Mouse (Mus musculus) CD8-positive naive resting alpha-beta T cell, adult 57 days (primary cell): ENCODE data around the gene Abhd12. TPM values are rescaled to one million over a fixed set of nuclear protein-coding genes. Genes with fewer than 3 reads are reported as not detected.

Source experiments
- total RNA-seq: library from RNA; stranded (reverse); gene quantifications from one replicate; pipeline ENCODE4 v1.2.4, GENCODE M21; 2023

Abhd12 gene
- 36.8 TPM for total RNA-seq

DNA sequence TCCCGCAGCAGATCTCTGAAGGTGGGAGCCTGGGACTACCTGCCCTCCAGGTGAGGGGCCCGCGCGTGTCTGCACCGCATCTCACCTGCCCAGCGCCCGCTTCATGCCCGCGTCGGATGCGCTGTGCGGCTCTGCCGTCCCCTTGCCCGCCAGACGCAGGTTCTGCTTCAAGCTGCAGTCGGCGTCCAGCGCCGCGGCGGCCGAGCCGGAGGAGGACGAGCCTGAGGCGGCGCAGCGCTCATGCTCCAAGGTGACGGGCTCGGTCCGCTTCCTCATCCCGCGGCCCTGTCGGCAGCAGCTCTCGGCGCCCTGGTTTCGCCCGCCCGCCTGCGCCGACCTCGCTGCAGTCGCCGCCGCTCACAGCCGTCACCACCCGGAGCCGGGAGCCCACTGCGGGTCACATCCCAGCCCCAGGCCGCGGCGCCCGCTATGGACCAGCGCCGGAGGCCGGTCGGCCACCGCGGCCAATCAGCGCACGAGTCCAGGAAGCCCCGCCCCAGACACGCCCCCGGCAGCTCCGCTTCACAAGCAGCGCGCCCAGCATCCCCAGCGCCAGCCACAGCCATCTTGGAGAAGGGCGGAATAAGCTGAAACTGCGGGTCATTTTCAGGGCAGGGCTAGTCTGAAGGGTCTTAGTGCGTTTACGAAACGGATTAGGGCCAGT, at the start of gene Abhd12:
Gene Abhd12 (minus strand): TSS at position 470 of the 664 bp plus-strand sequence.

DNA sequence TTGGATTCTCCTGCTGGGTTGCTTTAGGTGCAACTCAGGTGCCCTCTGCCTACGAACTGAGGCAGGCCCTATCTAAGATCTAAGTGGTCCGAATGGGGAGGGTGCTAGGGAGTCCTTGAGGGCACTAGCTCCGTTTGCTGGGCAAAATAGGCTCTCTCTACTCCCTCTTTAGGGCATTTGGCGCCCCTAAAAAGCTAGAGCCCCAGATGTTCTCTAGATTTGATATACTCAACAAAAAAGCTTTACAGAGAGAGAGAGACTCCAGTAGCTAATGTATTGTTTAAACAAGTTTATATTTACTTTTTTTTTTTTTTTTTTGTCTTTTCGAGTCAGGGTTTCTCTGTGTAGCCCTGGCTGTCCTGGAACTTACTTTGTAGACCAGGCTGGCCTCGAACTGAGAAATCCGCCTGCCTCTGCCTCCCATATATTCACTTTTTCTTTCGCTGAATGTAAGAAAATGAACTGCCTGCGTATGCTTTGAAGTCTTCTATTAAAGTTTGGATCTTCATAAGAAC, 452 bp upstream of the Abhd12 start, which contains the start of gene Gins1:
Gene Gins1 (plus strand): TSS at position 465 of the 515 bp plus-strand sequence.

DNA sequence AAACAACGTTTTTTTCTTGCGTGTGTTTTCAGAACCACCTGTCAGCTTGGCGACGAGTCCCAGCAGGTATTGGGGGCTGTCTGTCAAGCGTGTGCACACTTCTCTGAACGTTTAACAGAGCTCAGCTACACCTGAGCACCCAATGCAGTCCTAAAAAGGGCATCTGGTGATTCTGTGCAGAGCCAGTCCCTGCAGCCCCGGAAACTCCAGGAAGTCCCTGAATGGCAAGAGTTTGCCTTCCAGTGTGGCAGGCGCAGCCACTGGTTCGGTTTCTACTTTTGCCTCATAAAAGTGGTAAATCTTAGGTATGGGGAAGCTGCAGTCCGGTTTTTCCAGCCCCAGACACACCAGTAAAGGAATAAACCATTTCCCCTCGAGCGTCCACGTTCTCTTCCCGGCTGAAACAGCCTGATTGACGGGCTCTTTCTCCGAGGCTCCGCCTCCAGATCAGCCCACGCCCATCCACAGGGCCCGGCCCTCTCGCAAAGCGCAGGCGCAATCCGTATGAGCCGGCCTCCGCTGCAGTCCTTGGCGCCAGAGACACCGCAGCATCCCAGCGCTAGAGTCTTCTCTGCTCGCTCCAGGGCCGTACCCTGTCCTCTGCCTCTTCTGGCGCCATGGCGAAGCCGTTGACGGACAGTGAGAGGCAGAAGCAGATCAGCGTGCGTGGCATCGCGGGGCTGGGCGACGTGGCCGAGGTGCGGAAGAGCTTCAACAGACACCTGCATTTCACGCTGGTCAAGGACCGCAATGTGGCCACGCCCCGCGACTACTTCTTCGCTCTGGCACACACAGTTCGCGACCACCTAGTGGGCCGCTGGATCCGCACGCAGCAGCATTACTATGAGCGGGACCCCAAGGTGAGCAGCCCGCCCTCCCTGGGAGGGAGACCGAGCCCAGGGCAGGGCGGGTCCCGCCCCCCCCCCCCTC, 118.0 kb downstream of the Abhd12 start, which contains the start of gene Pygb:
Gene Pygb (plus strand): TSS at position 485 of the 930 bp plus-strand sequence.

Other genes starting within 250 kb of the Abhd12 start
- 56.8 TPM for gene Acss1, start 236.2 kb downstream of the Abhd12 start, total RNA-seq
- gene Vsx1, start 215.4 kb downstream of the Abhd12 start, total RNA-seq: not detected
- gene Entpd6, start 155.7 kb downstream of the Abhd12 start, total RNA-seq: 32.9 TPM
- gene Pygb, start 118.0 kb downstream of the Abhd12 start, total RNA-seq: 56.0 TPM
- 0.80 TPM for gene Gins1, start 659 bp upstream of the Abhd12 start, total RNA-seq
- 0.24 TPM for gene Ninl, start 134.6 kb upstream of the Abhd12 start, total RNA-seq
- 8.6 TPM for gene Nanp, start 134.7 kb upstream of the Abhd12 start, total RNA-seq
- not detected for gene Gm14151, start 187.6 kb upstream of the Abhd12 start, total RNA-seq
- gene Gm14147, start 193.5 kb upstream of the Abhd12 start, total RNA-seq: not detected